Mouse (Mus musculus) limb, embryonic 10.5 days (tissue): ENCODE results near the gene Lypd5. TPM values are rescaled to one million over a fixed set of nuclear protein-coding genes. Genes with fewer than 3 reads are reported as not detected.

ENCODE experiments used
- DNase-seq: peaks from one replicate; pipeline ENCODE4 v3.0.0-alpha.2; 2017; ENCODE audit warnings: low spot score
- H3K27ac ChIP-seq: fragments of 300-500 bp; sonication (generic); 2 replicates; pipeline ENCODE4 v1.5.1; 2016; ENCODE audit warnings: mild to moderate bottlenecking
- H3K27me3 ChIP-seq: fragments of 300-500 bp; sonication (generic); 2 replicates; pipeline ENCODE4 v1.6.1; 2016; ENCODE audit warnings: low read depth, mild to moderate bottlenecking; ENCODE audit not compliant: poor library complexity, severe bottlenecking
- H3K36me3 ChIP-seq: fragments of 300-500 bp; sonication (generic); 2 replicates; pipeline ENCODE4 v1.6.1; 2016; ENCODE audit warnings: mild to moderate bottlenecking, moderate library complexity
- H3K4me1 ChIP-seq: fragments of 300-500 bp; sonication (generic); 2 replicates; pipeline ENCODE4 v1.6.1; 2016
- H3K4me3 ChIP-seq: fragments of 300-500 bp; sonication (generic); 2 replicates; pipeline ENCODE4 v1.5.1; 2016; ENCODE audit warnings: mild to moderate bottlenecking, moderate library complexity
- H3K9me3 ChIP-seq: fragments of 300-500 bp; sonication (generic); replicated peaks from 2 replicates; pipeline ENCODE4 v1.6.1; 2016; ENCODE audit warnings: mild to moderate bottlenecking
- WGBS: fragments of 180-500 bp; shearing (Covaris S2); methylation state at CpG from one replicate; pipeline ENCODE4 v1.1.7; 2016; 5-methylcytosine and 5-hydroxymethylcytosine counted together
- polyA plus RNA-seq: library from polyadenylated mRNA; unstranded; fragments of >200 nt; fragmentation: Nextera tagmentation; extraction: Ambion mirVana; gene quantifications from 2 replicates; pipeline ENCODE4 v1.2.1, GENCODE M21; 2016

The Lypd5 gene
- polyA plus RNA-seq, 1 experiment from 2014 or later = not detected

GRCm38 (mm10) chr7:24376456-24376855, 27.5 kb downstream of the Lypd5 start:
- H3K27ac ChIP-seq = peak overlapping the region; percentile 66; the same call in 1 of the 2 replicates

GRCm38 (mm10) chr7:24377091-24377865, 28.3 kb downstream of the Lypd5 start:
- WGBS = 10% methylated on average over 49 of the region's 49 CpGs
- Histone ChIP-seq H3K4me1 (peaks cover 56% of the 10 kb centered on the region), H3K36me3 (no peaks in the 10 kb centered on the region), H3K4me3 (peak overlapping the region; percentile 47), H3K27ac (peak overlapping the region; percentile 66), H3K27me3 (peaks cover 11% of the 10 kb centered on the region; the same call in 1 of the 2 replicates), H3K9me3 (0 out of 2 replicates have a peak, but pooled peaks cover 1% of the 10 kb centered on the region)
- peak; percentile 78 for DNase-seq

More at GRCm38 (mm10) chr7:24376456-24376855, 27.5 kb downstream of the Lypd5 start:
- Histone ChIP-seq H3K9me3 (0 out of 2 replicates have a peak, but pooled peaks cover 1% of the 10 kb centered on the region), H3K4me1 (peaks cover 56% of the 10 kb centered on the region), H3K36me3 (no peaks in the 10 kb centered on the region), H3K27me3 (peaks cover 11% of the 10 kb centered on the region; the same call in 1 of the 2 replicates), H3K4me3 (no peak overlapping the region)
- DNase-seq = no peak
- WGBS = 84% methylated on average over 8 of the region's 8 CpGs

GRCm38 (mm10) chr7:24378049-24378701, 29.2 kb downstream of the Lypd5 start:
- 69% methylated on average over 10 of the region's 10 CpGs for WGBS
- no peak for DNase-seq
- peaks cover 53% of the 10 kb centered on the region for H3K4me1 ChIP-seq

GRCm38 (mm10) chr7:24379934-24380333, 30.9 kb downstream of the Lypd5 start:
- Histone ChIP-seq H3K4me3 (peak overlapping the region; percentile 14), H3K9me3 (no peaks in the 10 kb centered on the region), H3K4me1 (peaks cover 54% of the 10 kb centered on the region), H3K27ac (peak overlapping the region; percentile 86), H3K36me3 (no peaks in the 10 kb centered on the region), H3K27me3 (peaks cover 25% of the 10 kb centered on the region; the same call in 1 of the 2 replicates)
- DNase-seq = peak; percentile 66
- WGBS = 23% methylated on average over 7 of the region's 7 CpGs

More at GRCm38 (mm10) chr7:24378049-24378701, 29.2 kb downstream of the Lypd5 start:
- H3K9me3 ChIP-seq = 0 out of 2 replicates have a peak, but pooled peaks cover 1% of the 10 kb centered on the region
- H3K27me3 ChIP-seq = peaks cover 11% of the 10 kb centered on the region; the same call in 1 of the 2 replicates
- no peaks in the 10 kb centered on the region for H3K36me3 ChIP-seq
- H3K27ac ChIP-seq = peak overlapping the region; percentile 66
- no peak overlapping the region for H3K4me3 ChIP-seq

- peak overlapping the region; percentile 86 for H3K27ac ChIP-seq
- WGBS = 67% methylated on average over 2 of the region's 2 CpGs
- H3K4me1 ChIP-seq = peaks cover 54% of the 10 kb centered on the region
- peaks cover 25% of the 10 kb centered on the region; the same call in 1 of the 2 replicates for H3K27me3 ChIP-seq
- DNase-seq = no peak
- H3K9me3 ChIP-seq = no peaks in the 10 kb centered on the region
- peak overlapping the region; percentile 14; the same call in 1 of the 2 replicates for H3K4me3 ChIP-seq
- H3K36me3 ChIP-seq = no peaks in the 10 kb centered on the region
Observed at GRCm38 (mm10) chr7:24380370-24380769, 31.4 kb downstream of the Lypd5 start.

GRCm38 (mm10) chr7:24382730-24383372, 33.9 kb downstream of the Lypd5 start:
- H3K4me1 ChIP-seq = peaks cover 40% of the 10 kb centered on the region
- no peak overlapping the region for H3K27ac ChIP-seq
- no peak overlapping the region for H3K4me3 ChIP-seq
- DNase-seq = no peak
- H3K36me3 ChIP-seq = no peaks in the 10 kb centered on the region
- peaks cover 14% of the 10 kb centered on the region; the same call in 1 of the 2 replicates for H3K27me3 ChIP-seq
- 88% methylated on average over 16 of the region's 16 CpGs for WGBS
- H3K9me3 ChIP-seq = no peaks in the 10 kb centered on the region

GRCm38 (mm10) chr7:24384070-24384469, 35.1 kb downstream of the Lypd5 start:
- H3K27ac ChIP-seq = peak overlapping the region; percentile 57; the same call in 1 of the 2 replicates
- 71% methylated on average over 6 of the region's 6 CpGs for WGBS
- H3K4me3 ChIP-seq = no peak overlapping the region
- H3K9me3 ChIP-seq = no peaks in the 10 kb centered on the region
- H3K27me3 ChIP-seq = peaks cover 14% of the 10 kb centered on the region; the same call in 1 of the 2 replicates
- H3K36me3 ChIP-seq = no peaks in the 10 kb centered on the region
- DNase-seq = no peak
- H3K4me1 ChIP-seq = peaks cover 28% of the 10 kb centered on the region

GRCm38 (mm10) chr7:24384827-24385226, 35.8 kb downstream of the Lypd5 start:
- 9% methylated on average over 11 of the region's 11 CpGs for WGBS
- DNase-seq = peak; percentile 93
- Histone ChIP-seq H3K27me3 (peaks cover 14% of the 10 kb centered on the region; the same call in 1 of the 2 replicates), H3K4me3 (no peak overlapping the region), H3K9me3 (no peaks in the 10 kb centered on the region), H3K4me1 (peaks cover 28% of the 10 kb centered on the region), H3K36me3 (no peaks in the 10 kb centered on the region), H3K27ac (no peak overlapping the region)

GRCm38 (mm10) chr7:24387059-24387556, 38.1 kb downstream of the Lypd5 start:
- Histone ChIP-seq H3K36me3 (no peaks in the 10 kb centered on the region), H3K9me3 (no peaks in the 10 kb centered on the region), H3K27me3 (peaks cover 14% of the 10 kb centered on the region; the same call in 1 of the 2 replicates), H3K4me3 (no peak overlapping the region), H3K27ac (peak overlapping the region; percentile 46; the same call in 1 of the 2 replicates), H3K4me1 (peaks cover 39% of the 10 kb centered on the region)
- 88% methylated on average over 10 of the region's 10 CpGs for WGBS
- DNase-seq = no peak

- Histone ChIP-seq H3K27ac (peak overlapping the region; percentile 61), H3K36me3 (no peaks in the 10 kb centered on the region), H3K4me3 (peak overlapping the region; percentile 8; the same call in 1 of the 2 replicates), H3K27me3 (peaks cover under 1% of the 10 kb centered on the region; the same call in 1 of the 2 replicates), H3K4me1 (peaks cover 35% of the 10 kb centered on the region), H3K9me3 (no peaks in the 10 kb centered on the region)
- WGBS = 64% methylated on average over 13 of the region's 13 CpGs
- no peak for DNase-seq
Observed at GRCm38 (mm10) chr7:24389516-24390187, 40.7 kb downstream of the Lypd5 start.

GRCm38 (mm10) chr7:24390512-24390911, 41.5 kb downstream of the Lypd5 start:
- H3K4me1 ChIP-seq = peaks cover 41% of the 10 kb centered on the region
- peak overlapping the region; percentile 38; the same call in 1 of the 2 replicates for H3K4me3 ChIP-seq
- peak overlapping the region; percentile 82 for H3K27ac ChIP-seq
- no peaks in the 10 kb centered on the region for H3K27me3 ChIP-seq
- no peaks in the 10 kb centered on the region for H3K9me3 ChIP-seq
- 53% methylated on average over 7 of the region's 7 CpGs for WGBS
- H3K36me3 ChIP-seq = no peaks in the 10 kb centered on the region
- DNase-seq = no peak

- H3K9me3 ChIP-seq = no peaks in the 10 kb centered on the region
- H3K4me1 ChIP-seq = peaks cover 41% of the 10 kb centered on the region
- H3K27me3 ChIP-seq = no peaks in the 10 kb centered on the region
- DNase-seq = peak; percentile 72
- H3K36me3 ChIP-seq = no peaks in the 10 kb centered on the region
- WGBS = 4% methylated on average over 5 of the region's 5 CpGs
- H3K27ac ChIP-seq = peak overlapping the region; percentile 82
- peak overlapping the region; percentile 38 for H3K4me3 ChIP-seq
Observed at GRCm38 (mm10) chr7:24391077-24391476, 42.1 kb downstream of the Lypd5 start.
